Mouse (Mus musculus) liver, embryonic 11.5 days (tissue): ENCODE results near the gene Prss56. TPM values are rescaled to one million over a fixed set of nuclear protein-coding genes. Genes with fewer than 3 reads are reported as not detected.
A peak's percentile ranks its signal among the peaks of the same experiment; 100 is the strongest.

Experiments used
- ATAC-seq: fragments of 200-750 bp; cut with Nextera tagmentation; replicated peaks from 2 replicates; pipeline ENCODE4 v1.8.0; 2017; ENCODE audit warnings: moderate number of reproducible peaks, mild to moderate bottlenecking, moderate TSS enrichment, moderate library complexity; ENCODE audit not compliant: low FRiP score
- DNase-seq: peaks from one replicate; pipeline ENCODE4 v3.0.0-alpha.2; 2017; ENCODE audit warnings: low spot score
- H3K27ac ChIP-seq: fragments of 300-500 bp; sonication (generic); 2 replicates; pipeline ENCODE4 v1.5.1; 2014; ENCODE audit warnings: mild to moderate bottlenecking, low read depth, low read length, control low read depth
- H3K27me3 ChIP-seq: fragments of 300-500 bp; sonication (generic); replicated peaks from 2 replicates; pipeline ENCODE4 v1.6.1; 2014; ENCODE audit warnings: low read length, mixed read lengths; ENCODE audit not compliant: control insufficient read depth, insufficient read depth
- H3K36me3 ChIP-seq: fragments of 300-500 bp; sonication (generic); 2 replicates; pipeline ENCODE4 v1.6.1; 2014; ENCODE audit warnings: mild to moderate bottlenecking, low read length, moderate library complexity, mixed read lengths; ENCODE audit not compliant: control insufficient read depth, insufficient read depth
- H3K4me1 ChIP-seq: fragments of 300-500 bp; sonication (generic); replicated peaks from 2 replicates; pipeline ENCODE4 v1.6.1; 2014; ENCODE audit warnings: low read length, mixed read lengths; ENCODE audit not compliant: control insufficient read depth, insufficient read depth
- H3K4me2 ChIP-seq: fragments of 300-500 bp; sonication (generic); 2 replicates; pipeline ENCODE4 v1.6.1; 2014; ENCODE audit warnings: mild to moderate bottlenecking, control low read depth, moderate library complexity
- H3K4me3 ChIP-seq: fragments of 300-500 bp; sonication (generic); 2 replicates; pipeline ENCODE4 v1.5.1; 2014; ENCODE audit warnings: low read depth, low read length, control low read depth
- H3K9ac ChIP-seq: fragments of 300-500 bp; sonication (generic); 2 replicates; pipeline ENCODE4 v1.6.1; 2014; ENCODE audit warnings: low read depth, low read length, control low read depth
- H3K9me3 ChIP-seq: fragments of 300-500 bp; sonication (generic); 2 replicates; pipeline ENCODE4 v1.6.1; 2016; ENCODE audit warnings: low read length, inconsistent platforms, mixed read lengths; ENCODE audit not compliant: control insufficient read depth
- WGBS: fragments of 180-500 bp; shearing (Covaris S2); extraction: QIAGEN DNeasy Blood & Tissue Kit; methylation state at CpG from one replicate; pipeline ENCODE4 v1.1.7; 2014; 5-methylcytosine and 5-hydroxymethylcytosine counted together
- polyA plus RNA-seq: library from polyadenylated mRNA; unstranded; fragments of >200 nt; fragmentation: Nextera tagmentation; extraction: Ambion mirVana; gene quantifications from 2 replicates; pipeline ENCODE4 v1.2.1, GENCODE M21; 2014

Gene Prss56
- not detected in 2 replicates for polyA plus RNA-seq

- ATAC-seq: no peak
- H3K4me2 ChIP-seq: no peak within 1 kb of the TSS
These were observed at the start of gene Prss56 for GRCm38 (mm10) chr1:87183013-87183412. TSS of gene Prss56 (plus strand) at chr1:87183313.

GRCm38 (mm10) chr1:87141550-87141949, 41.6 kb upstream of the Prss56 start:
- DNase-seq: no peak
- no peaks in the 10 kb centered on the region for H3K36me3 ChIP-seq
- H3K4me1 ChIP-seq: no peaks in the 10 kb centered on the region
- no peak for ATAC-seq
- 76% methylated on average over 4 of the region's 4 CpGs for WGBS
- H3K27ac ChIP-seq: no peak overlapping the region
- H3K4me3 ChIP-seq: no peak overlapping the region
- H3K9ac ChIP-seq: no peak overlapping the region
- H3K4me2 ChIP-seq: no peak overlapping the region
- no peaks in the 10 kb centered on the region for H3K9me3 ChIP-seq
- H3K27me3 ChIP-seq: no peaks in the 10 kb centered on the region

More at GRCm38 (mm10) chr1:87183013-87183412, at the start of gene Prss56:
- WGBS: 53% methylated on average over 9 of the region's 9 CpGs
- Histone ChIP-seq H3K36me3 (no peaks in the 10 kb centered on the region), H3K4me1 (peaks cover 6% of the 10 kb centered on the region), H3K27ac (no peak within 1 kb of the TSS), H3K9ac (no peak within 1 kb of the TSS), H3K4me3 (no peak within 1 kb of the TSS), H3K9me3 (no peaks in the 10 kb centered on the region), H3K27me3 (peaks cover 68% of the 10 kb centered on the region)
- DNase-seq: no peak

DNA sequence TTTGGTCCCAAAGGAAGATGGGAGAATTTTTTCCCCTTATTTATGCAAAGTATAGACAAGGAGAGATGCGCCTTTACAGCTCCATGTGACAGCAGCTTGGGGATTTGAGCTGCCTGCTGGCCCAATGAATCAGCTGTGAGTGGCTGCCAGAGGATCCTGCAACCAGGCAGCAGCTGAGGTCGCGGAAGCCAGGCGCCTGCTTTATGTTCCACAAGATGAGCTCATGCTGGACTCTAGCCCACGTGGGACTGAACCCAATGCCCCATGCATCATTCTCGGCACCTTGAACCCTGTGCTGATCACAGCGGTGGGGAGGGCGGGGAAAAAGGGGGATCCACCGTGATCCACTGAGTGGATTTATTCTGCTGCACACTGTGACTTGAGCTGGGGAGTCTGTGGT, 40.7 kb upstream of the Prss56 start:
- Histone ChIP-seq H3K4me3 (no peak overlapping the region), H3K36me3 (no peaks in the 10 kb centered on the region), H3K27ac (no peak overlapping the region), H3K4me2 (no peak overlapping the region), H3K9ac (no peak overlapping the region), H3K27me3 (no peaks in the 10 kb centered on the region; the same call in 1 of the 2 replicates), H3K4me1 (no peaks in the 10 kb centered on the region), H3K9me3 (no peaks in the 10 kb centered on the region)
- 62% methylated on average over 9 of the region's 9 CpGs for WGBS
- ATAC-seq: no peak
- DNase-seq: no peak

DNA sequence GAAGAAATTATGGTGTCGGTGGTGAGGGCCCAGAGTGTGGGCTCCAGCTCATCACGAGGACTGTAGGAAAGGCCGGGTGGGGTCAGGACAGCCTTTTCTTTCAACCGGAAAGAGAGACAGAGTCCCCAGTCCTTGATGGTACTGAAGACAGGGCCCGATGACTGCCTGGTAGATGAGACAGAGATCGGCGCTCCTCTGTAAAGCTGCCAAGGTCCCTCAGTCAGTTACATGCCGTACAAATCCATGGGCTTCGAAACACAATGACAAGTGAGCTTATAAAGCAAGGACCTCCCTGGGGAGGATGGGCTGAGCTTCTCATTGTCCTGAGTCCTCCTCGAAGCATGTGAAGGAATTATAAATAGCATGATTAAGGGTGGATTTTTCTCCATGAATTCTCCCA, 40.0 kb upstream of the Prss56 start:
- Histone ChIP-seq H3K4me3 (no peak overlapping the region), H3K9ac (no peak overlapping the region), H3K4me2 (no peak overlapping the region), H3K9me3 (no peaks in the 10 kb centered on the region), H3K27me3 (no peaks in the 10 kb centered on the region; the same call in 1 of the 2 replicates), H3K27ac (no peak overlapping the region), H3K4me1 (no peaks in the 10 kb centered on the region), H3K36me3 (no peaks in the 10 kb centered on the region)
- 83% methylated on average over 10 of the region's 10 CpGs for WGBS
- ATAC-seq (no peak), DNase-seq (no peak)

DNA sequence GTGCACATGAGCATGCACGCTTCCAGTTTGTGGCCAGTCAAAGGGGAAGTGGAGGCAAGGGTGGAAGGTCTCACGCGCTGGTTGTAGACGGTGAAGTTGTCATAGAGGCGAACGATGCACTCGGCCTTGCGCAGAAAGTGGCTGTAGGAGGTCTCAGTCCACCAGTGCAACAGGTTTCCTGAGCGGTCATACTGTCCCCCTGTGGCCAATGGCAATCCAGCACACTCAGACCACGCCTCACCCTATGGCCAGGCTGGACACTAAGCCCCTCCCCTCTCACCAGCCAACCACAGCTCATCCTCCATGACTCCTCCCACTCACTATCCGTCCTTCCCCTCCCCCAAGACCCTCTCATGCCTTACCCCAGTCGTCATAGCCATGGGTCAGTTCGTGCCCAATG, 33.7 kb upstream of the Prss56 start:
- no peak overlapping the region for H3K4me3 ChIP-seq
- no peak overlapping the region for H3K4me2 ChIP-seq
- 32% methylated on average over 13 of the region's 13 CpGs for WGBS
- H3K27me3 ChIP-seq: peaks cover 46% of the 10 kb centered on the region
- DNase-seq (no peak), ATAC-seq (no peak)
- no peaks in the 10 kb centered on the region for H3K4me1 ChIP-seq
- no peaks in the 10 kb centered on the region for H3K36me3 ChIP-seq
- no peaks in the 10 kb centered on the region for H3K9me3 ChIP-seq
- no peak overlapping the region for H3K27ac ChIP-seq
- H3K9ac ChIP-seq: no peak overlapping the region

DNA sequence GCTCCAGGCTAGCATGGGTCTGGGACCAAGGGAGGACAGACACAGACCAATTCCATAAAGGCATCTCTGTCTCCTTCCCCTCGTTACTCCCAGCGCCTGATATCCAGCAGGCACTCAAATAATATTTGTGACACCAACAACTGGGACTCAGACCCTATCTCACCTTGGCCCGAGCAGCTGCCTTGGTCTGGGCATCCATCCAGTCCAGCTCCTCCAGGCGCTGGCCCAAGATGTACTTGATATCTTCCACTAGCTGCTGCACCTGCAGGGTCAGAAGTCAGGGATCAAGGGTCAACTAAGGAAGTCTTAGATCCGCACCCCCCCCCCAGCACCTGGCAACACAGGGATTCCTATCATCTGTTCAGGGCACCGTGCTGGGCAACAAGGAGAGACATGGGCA, 31.8 kb upstream of the Prss56 start:
- 78% methylated on average over 6 of the region's 6 CpGs for WGBS

GRCm38 (mm10) chr1:87153776-87154500, 29.2 kb upstream of the Prss56 start:
- Histone ChIP-seq H3K4me2 (peak overlapping the region; percentile 41), H3K36me3 (no peaks in the 10 kb centered on the region), H3K27ac (no peak overlapping the region), H3K9me3 (no peaks in the 10 kb centered on the region), H3K4me3 (peak overlapping the region; percentile 26), H3K27me3 (peaks cover 91% of the 10 kb centered on the region), H3K9ac (no peak overlapping the region), H3K4me1 (0 out of 2 replicates have a peak, but pooled peaks cover 2% of the 10 kb centered on the region)
- no peak for ATAC-seq
- no peak for DNase-seq
- WGBS: 2% methylated on average over 72 of the region's 72 CpGs

More for the DNA sequence above, 31.8 kb upstream of the Prss56 start:
- DNase-seq (no peak), ATAC-seq (no peak)
- Histone ChIP-seq H3K9ac (no peak overlapping the region), H3K4me3 (no peak overlapping the region), H3K9me3 (no peaks in the 10 kb centered on the region), H3K4me1 (0 out of 2 replicates have a peak, but pooled peaks cover 2% of the 10 kb centered on the region), H3K36me3 (no peaks in the 10 kb centered on the region), H3K27me3 (peaks cover 64% of the 10 kb centered on the region), H3K4me2 (no peak overlapping the region), H3K27ac (no peak overlapping the region)

DNA sequence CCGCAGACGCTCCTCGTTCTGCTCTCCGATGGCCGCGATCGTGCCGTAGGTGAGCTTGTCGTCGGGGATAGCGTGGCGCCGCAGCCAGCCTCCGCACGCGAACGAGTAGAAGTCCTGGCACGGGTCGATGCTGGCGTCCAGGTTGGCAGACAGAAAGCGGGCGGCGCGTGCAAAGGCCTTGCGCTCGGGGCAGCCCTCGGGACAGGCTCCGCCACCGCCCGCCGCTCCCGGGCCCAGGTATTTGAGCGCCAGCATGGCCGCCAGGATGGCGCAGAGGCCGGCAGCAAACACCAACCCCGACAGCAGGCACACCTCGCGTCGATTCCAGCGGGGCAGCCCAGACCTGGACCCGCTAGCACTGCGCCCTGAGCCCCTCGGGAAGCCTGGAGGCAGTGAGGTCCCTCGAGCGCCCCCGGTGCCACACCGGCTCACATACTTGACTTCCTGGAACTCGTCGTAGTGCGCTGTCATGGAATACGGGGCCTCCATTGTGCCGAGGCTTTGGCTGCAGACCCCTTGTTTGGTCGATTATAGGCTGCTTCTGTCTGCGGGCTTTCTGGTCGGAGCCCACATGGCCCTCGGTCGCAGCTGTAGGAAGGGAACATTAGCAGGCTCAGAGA, 28.5 kb upstream of the Prss56 start:
- WGBS: 4% methylated on average over 57 of the region's 58 CpGs
- peak overlapping the region; percentile 41 for H3K4me2 ChIP-seq
- H3K4me1 ChIP-seq: 0 out of 2 replicates have a peak, but pooled peaks cover 2% of the 10 kb centered on the region
- no peaks in the 10 kb centered on the region for H3K9me3 ChIP-seq
- no peak for DNase-seq
- H3K36me3 ChIP-seq: no peaks in the 10 kb centered on the region
- no peak overlapping the region for H3K9ac ChIP-seq
- no peak for ATAC-seq
- H3K4me3 ChIP-seq: peak overlapping the region; percentile 26
- peaks cover 92% of the 10 kb centered on the region for H3K27me3 ChIP-seq
- H3K27ac ChIP-seq: no peak overlapping the region
